Mouse (Mus musculus) CD8-positive naive resting alpha-beta T cell, adult 2 months (primary cell): ENCODE measurements around the gene Rnaseh2b.
A peak's percentile ranks its signal among the peaks of the same experiment; 100 is the strongest.

Experiments used
- DNase-seq, 2 experiments: peaks; one replicate each; pipeline ENCODE4 v3.0.0; 2022; ENCODE audit warnings: low read depth in 2 of 2, low spot score in 2 of 2

Rnaseh2b gene

GRCm38 (mm10) chr14:62311672-62312071 lies 19.3 kb downstream of the Rnaseh2b start:
- no peak for DNase-seq

GRCm38 (mm10) chr14:62322581-62323344 lies 30.4 kb downstream of the Rnaseh2b start:
- no peak for DNase-seq

- DNase-seq: no peak
Observed at GRCm38 (mm10) chr14:62323457-62323856, 31.1 kb downstream of the Rnaseh2b start.

- no peak for DNase-seq
Observed at GRCm38 (mm10) chr14:62324943-62325342, 32.6 kb downstream of the Rnaseh2b start.

GRCm38 (mm10) chr14:62326026-62326425 lies 33.6 kb downstream of the Rnaseh2b start:
- DNase-seq: no peak

- no peak for DNase-seq
Observed at GRCm38 (mm10) chr14:62327171-62327570, 34.8 kb downstream of the Rnaseh2b start.

- DNase-seq: no peak
Observed at GRCm38 (mm10) chr14:62328606-62329005, 36.2 kb downstream of the Rnaseh2b start.

GRCm38 (mm10) chr14:62329631-62330030 lies 37.2 kb downstream of the Rnaseh2b start:
- no peak for DNase-seq

- no peak for DNase-seq
Observed at GRCm38 (mm10) chr14:62331457-62331856, 39.1 kb downstream of the Rnaseh2b start.

- DNase-seq: peak; percentile 64 to 76
Observed at GRCm38 (mm10) chr14:62331866-62332619, 39.7 kb downstream of the Rnaseh2b start.

- DNase-seq: no peak
Observed at GRCm38 (mm10) chr14:62333909-62334687, 41.7 kb downstream of the Rnaseh2b start.

GRCm38 (mm10) chr14:62339196-62339595 lies 46.8 kb downstream of the Rnaseh2b start:
- no peak for DNase-seq

- DNase-seq: no peak
Observed at GRCm38 (mm10) chr14:62341887-62342642, 49.7 kb downstream of the Rnaseh2b start.

GRCm38 (mm10) chr14:62342643-62343144 lies 50.3 kb downstream of the Rnaseh2b start:
- DNase-seq: no peak

- no peak for DNase-seq
Observed at GRCm38 (mm10) chr14:62346570-62346969, 54.2 kb downstream of the Rnaseh2b start.

- no peak for DNase-seq
Observed at GRCm38 (mm10) chr14:62347103-62347502, 54.7 kb downstream of the Rnaseh2b start.

GRCm38 (mm10) chr14:62349786-62350185 lies 57.4 kb downstream of the Rnaseh2b start:
- DNase-seq: no peak

GRCm38 (mm10) chr14:62350186-62350585 lies 57.8 kb downstream of the Rnaseh2b start:
- DNase-seq: no peak

- DNase-seq: no peak
Observed at GRCm38 (mm10) chr14:62350890-62351289, 58.5 kb downstream of the Rnaseh2b start.

- no peak for DNase-seq
Observed at GRCm38 (mm10) chr14:62353372-62353771, 61.0 kb downstream of the Rnaseh2b start.

- DNase-seq: no peak
Observed at GRCm38 (mm10) chr14:62353793-62354192, 61.4 kb downstream of the Rnaseh2b start.
